Mouse (Mus musculus) gastrocnemius, postnatal 25 days (tissue): Measurements from ENCODE around the gene Usp40. TPM values are rescaled to one million over a fixed set of nuclear protein-coding genes. Genes with fewer than 3 reads are reported as not detected.
"Not testable (repeated sequence)": the region's sequence is repeated elsewhere in the genome, so short reads cannot be mapped to it uniquely, and the experiment has no call there.

ENCODE experiments used
- DNase-seq: peaks from one replicate; pipeline ENCODE4 v3.0.0; 2022
- long read RNA-seq, 2 experiments: library from polyadenylated mRNA; stranded (forward); transcript quantifications; one replicate each; pipeline ENCODE4 v2.0.0; 2021
- total RNA-seq, 2 experiments: library from RNA; stranded (reverse); gene quantifications; 1 replicate in 1 of 2; 2 replicates in 1 of 2; pipeline ENCODE4 v1.2.3; 2021

The Usp40 gene
- 10 to 100 TPM in 1 of 2 experiments, 1 to 10 TPM in 1; 9.0 to 10.6 TPM for total RNA-seq
- long read RNA-seq, experiment 1, partial matches to known transcripts, result 0 of 4 reads
- long read RNA-seq, experiment 1, other reads (novel, unspliced or antisense), result 2 of 4 reads
- long read RNA-seq, experiment 2, partial matches to known transcripts, result 4 of 12 reads
- long read RNA-seq, experiment 2, other reads (novel, unspliced or antisense), result 5 of 12 reads

GRCm38 (mm10) chr1:88008211-88008697, at the start of gene Usp40:
Usp40 (minus strand) TSS chr1:88008551.
- peak; percentile 79 for DNase-seq

GRCm38 (mm10) chr1:88055088-88055487, 46.7 kb upstream of the Usp40 start, which contains the start of gene Ugt1a10:
Ugt1a10 (plus strand) TSS chr1:88055388.
- no peak for DNase-seq

GRCm38 (mm10) chr1:88047408-88047807, 39.1 kb upstream of the Usp40 start:
- DNase-seq, result not testable (repeated sequence)

GRCm38 (mm10) chr1:88044832-88045437, 36.6 kb upstream of the Usp40 start:
- DNase-seq, result not testable (repeated sequence)

GRCm38 (mm10) chr1:88043044-88043443, 34.7 kb upstream of the Usp40 start:
- not testable (repeated sequence) for DNase-seq

- not testable (repeated sequence) for DNase-seq
These were observed 16.9 kb upstream of the Usp40 start for GRCm38 (mm10) chr1:88025244-88025643.

GRCm38 (mm10) chr1:88015371-88015770, 7.0 kb upstream of the Usp40 start:
- no peak for DNase-seq

GRCm38 (mm10) chr1:88014671-88015070, 6.3 kb upstream of the Usp40 start:
- no peak for DNase-seq

GRCm38 (mm10) chr1:88014194-88014593, 5.8 kb upstream of the Usp40 start:
- no peak for DNase-seq

GRCm38 (mm10) chr1:88013726-88014125, 5.4 kb upstream of the Usp40 start:
- DNase-seq, result no peak

- no peak for DNase-seq
These were observed 1.2 kb upstream of the Usp40 start for GRCm38 (mm10) chr1:88009521-88009920.

GRCm38 (mm10) chr1:88008735-88009134, 384 bp upstream of the Usp40 start:
- no peak for DNase-seq

GRCm38 (mm10) chr1:88007692-88008210, 600 bp downstream of the Usp40 start:
- DNase-seq, result no peak

GRCm38 (mm10) chr1:87992716-87993115, 15.6 kb downstream of the Usp40 start:
- DNase-seq, result no peak

- DNase-seq, result no peak
These were observed 26.1 kb downstream of the Usp40 start for GRCm38 (mm10) chr1:87982291-87982690.

- DNase-seq, result no peak
These were observed 38.0 kb downstream of the Usp40 start for GRCm38 (mm10) chr1:87970381-87970780.

GRCm38 (mm10) chr1:87961459-87962167, 46.7 kb downstream of the Usp40 start:
- DNase-seq, result no peak

- no peak for DNase-seq
These were observed 47.6 kb downstream of the Usp40 start for GRCm38 (mm10) chr1:87960752-87961151.

GRCm38 (mm10) chr1:87959998-87960431, 48.3 kb downstream of the Usp40 start:
- no peak for DNase-seq

- no peak for DNase-seq
These were observed 48.8 kb downstream of the Usp40 start for GRCm38 (mm10) chr1:87959532-87959931.

GRCm38 (mm10) chr1:87958931-87959330, 49.4 kb downstream of the Usp40 start:
- DNase-seq, result no peak

- no peak for DNase-seq
These were observed 55.3 kb downstream of the Usp40 start for GRCm38 (mm10) chr1:87953073-87953472.

- DNase-seq, result no peak
These were observed 56.7 kb downstream of the Usp40 start for GRCm38 (mm10) chr1:87951641-87952040.
